Mouse (Mus musculus) CH12.LX (cell line): ENCODE results near the gene Qprt. TPM values are rescaled to one million over a fixed set of nuclear protein-coding genes. Genes with fewer than 3 reads are reported as not detected.

Source experiments
- DNase-seq: peaks from one replicate; pipeline ENCODE4 v3.0.0-alpha.2; 2013; ENCODE audit errors: extremely low read depth
- H3K27ac ChIP-seq: 2 replicates; pipeline ENCODE4 v1.5.1; 2012; ENCODE audit warnings: low read depth, mild to moderate bottlenecking, control low read depth, moderate library complexity; ENCODE audit not compliant: insufficient read depth
- H3K27me3 ChIP-seq: replicated peaks from 2 replicates; pipeline ENCODE3; 2012; ENCODE audit warnings: inconsistent platforms
- H3K36me3 ChIP-seq, 2 experiments: replicated peaks in 1 of 2; 2 replicates each; pipeline versions ENCODE3 to v1.6.1; 2012; ENCODE audit warnings: inconsistent platforms in 1 of 2, low read length in 1 of 2, mild to moderate bottlenecking in 1 of 2, mixed read lengths in 1 of 2, moderate library complexity in 1 of 2; ENCODE audit not compliant: control insufficient read depth in 1 of 2, insufficient read depth in 1 of 2
- H3K4me1 ChIP-seq, 2 experiments: 2 replicates each; pipeline ENCODE4 v1.6.1; 2012; ENCODE audit warnings: inconsistent platforms in 1 of 2, moderate library complexity in 1 of 2; ENCODE audit not compliant: insufficient read depth in 2 of 2, control insufficient read depth in 1 of 2
- H3K4me2 ChIP-seq: 2 replicates; pipeline ENCODE4 v1.6.1; 2012; ENCODE audit warnings: low read depth, mild to moderate bottlenecking, control low read depth; ENCODE audit not compliant: poor library complexity, insufficient read depth, severe bottlenecking
- H3K4me3 ChIP-seq, 3 experiments: fragments of 150-350 bp in 1 of 3; sonication (generic) in 1 of 3; replicated peaks in 1 of 3; 2 replicates each; pipeline versions ENCODE3 to v1.5.1; 2011 to 2012; ENCODE audit warnings: low read depth in 2 of 3, low read length in 2 of 3, mild to moderate bottlenecking in 2 of 3, moderate library complexity in 2 of 3, control low read depth in 1 of 3, improper control_type of control experiment in 1 of 3, inconsistent platforms in 1 of 3, mixed read lengths in 1 of 3; ENCODE audit not compliant: poor library complexity in 1 of 3
- H3K79me2 ChIP-seq: replicated peaks from 2 replicates; pipeline ENCODE4 v1.6.1; 2012; ENCODE audit warnings: mild to moderate bottlenecking, moderate library complexity; ENCODE audit not compliant: control insufficient read depth, poor library complexity, insufficient read depth, severe bottlenecking; ENCODE audit errors: extremely low read depth
- H3K9ac ChIP-seq: 2 replicates; pipeline ENCODE4 v1.6.1; 2012; ENCODE audit warnings: low read depth, mild to moderate bottlenecking, control low read depth, moderate library complexity; ENCODE audit not compliant: insufficient read depth
- H3K9me3 ChIP-seq: replicated peaks from 2 replicates; pipeline ENCODE3; 2012; ENCODE audit warnings: low read length, inconsistent platforms, mixed read lengths
- CHD2 ChIP-seq: IDR thresholded peaks from 2 replicates; pipeline ENCODE4 v1.6.1; 2011; ENCODE audit warnings: low read length, improper control_type of control experiment
- CTCF ChIP-seq, 2 experiments: IDR thresholded peaks in 1 of 2; conservative IDR thresholded peaks in 1 of 2; 2 replicates each; pipeline ENCODE4 v1.5.1; 2011 to 2012; ENCODE audit warnings: low read depth in 2 of 2, low read length in 2 of 2, improper control_type of control experiment in 1 of 2, inconsistent platforms in 1 of 2, mild to moderate bottlenecking in 1 of 2, moderate library complexity in 1 of 2
- ELF1 ChIP-seq: IDR thresholded peaks from 2 replicates; pipeline ENCODE4 v1.6.1; 2014; ENCODE audit warnings: low read depth, mild to moderate bottlenecking, inconsistent platforms, low read length, improper control_type of control experiment
- EP300 ChIP-seq: IDR thresholded peaks from 2 replicates; pipeline ENCODE4 v1.6.1; 2011; ENCODE audit warnings: low read length, improper control_type of control experiment
- GABPA ChIP-seq: IDR thresholded peaks from 2 replicates; pipeline ENCODE4 v1.6.1; 2012; ENCODE audit warnings: low read depth, low read length, improper control_type of control experiment, inconsistent platforms; ENCODE audit not compliant: insufficient replicate concordance
- HCFC1 ChIP-seq: IDR thresholded peaks from 2 replicates; pipeline ENCODE4 v1.6.1; 2012; ENCODE audit warnings: low read depth, mild to moderate bottlenecking, inconsistent platforms, low read length, improper control_type of control experiment
- IRF4 ChIP-seq: IDR thresholded peaks from 2 replicates; pipeline ENCODE4 v1.6.1; 2014; ENCODE audit warnings: low read depth, mild to moderate bottlenecking, inconsistent platforms, low read length, improper control_type of control experiment
- JUND ChIP-seq: conservative IDR thresholded peaks from 2 replicates; pipeline ENCODE4 v1.6.1; 2011; ENCODE audit warnings: low read depth, low read length, improper control_type of control experiment
- KAT2A ChIP-seq: IDR thresholded peaks from 2 replicates; pipeline ENCODE4 v1.6.1; 2012; ENCODE audit warnings: low read length, improper control_type of control experiment, inconsistent platforms; ENCODE audit not compliant: insufficient replicate concordance
- MAFK ChIP-seq: IDR thresholded peaks from 2 replicates; pipeline ENCODE4 v1.6.1; 2011; ENCODE audit warnings: low read length, improper control_type of control experiment; ENCODE audit not compliant: insufficient replicate concordance
- MAZ ChIP-seq: IDR thresholded peaks from 2 replicates; pipeline ENCODE4 v1.6.1; 2012; ENCODE audit warnings: low read depth, mild to moderate bottlenecking, inconsistent platforms, low read length, improper control_type of control experiment, moderate library complexity
- MEF2A ChIP-seq: IDR thresholded peaks from 2 replicates; pipeline ENCODE4 v1.6.1; 2014; ENCODE audit warnings: low read depth, mild to moderate bottlenecking, inconsistent platforms, low read length, improper control_type of control experiment, borderline replicate concordance
- MXI1 ChIP-seq: IDR thresholded peaks from 2 replicates; pipeline ENCODE4 v1.6.1; 2011; ENCODE audit warnings: mild to moderate bottlenecking, low read depth, low read length, improper control_type of control experiment
- MYC ChIP-seq: IDR thresholded peaks from 2 replicates; pipeline ENCODE4 v1.6.1; 2011; ENCODE audit warnings: low read depth, mild to moderate bottlenecking, improper control_type of control experiment, low read length
- NRF1 ChIP-seq: IDR thresholded peaks from 2 replicates; pipeline ENCODE4 v1.6.1; 2014; ENCODE audit warnings: low read depth, mild to moderate bottlenecking, inconsistent platforms, low read length, improper control_type of control experiment, moderate library complexity
- PAX5 ChIP-seq: IDR thresholded peaks from 2 replicates; pipeline ENCODE4 v1.6.1; 2012; ENCODE audit warnings: low read length, inconsistent platforms, mixed read lengths
- POLR2A ChIP-seq: IDR thresholded peaks from 2 replicates; pipeline ENCODE4 v1.6.1; 2011; ENCODE audit warnings: low read depth, mild to moderate bottlenecking, improper control_type of control experiment, low read length
- RAD21 ChIP-seq: IDR thresholded peaks from 2 replicates; pipeline ENCODE4 v1.6.1; 2011; ENCODE audit warnings: low read depth, mild to moderate bottlenecking, low read length, improper control_type of control experiment, moderate library complexity
- RCOR1 ChIP-seq: conservative IDR thresholded peaks from 2 replicates; pipeline ENCODE4 v1.6.1; 2012; ENCODE audit warnings: low read depth, mild to moderate bottlenecking, inconsistent platforms, low read length, improper control_type of control experiment
- SIN3A ChIP-seq: IDR thresholded peaks from 2 replicates; pipeline ENCODE4 v1.6.1; 2012; ENCODE audit warnings: low read length, improper control_type of control experiment, inconsistent platforms
- TBP ChIP-seq: conservative IDR thresholded peaks from 2 replicates; pipeline ENCODE4 v1.6.1; 2011; ENCODE audit warnings: low read depth, low read length, improper control_type of control experiment
- UBTF ChIP-seq: IDR thresholded peaks from 2 replicates; pipeline ENCODE4 v1.6.1; 2012; ENCODE audit warnings: low read depth, mild to moderate bottlenecking, inconsistent platforms, low read length, improper control_type of control experiment, moderate library complexity
- USF1 ChIP-seq: IDR thresholded peaks from 2 replicates; pipeline ENCODE4 v1.6.1; 2014; ENCODE audit warnings: low read depth, mild to moderate bottlenecking, inconsistent platforms, low read length, improper control_type of control experiment
- ZC3H11A ChIP-seq: IDR thresholded peaks from 2 replicates; pipeline ENCODE4 v1.6.1; 2012; ENCODE audit warnings: low read depth, mild to moderate bottlenecking, inconsistent platforms, low read length, improper control_type of control experiment
- ZMIZ1 ChIP-seq: IDR thresholded peaks from 2 replicates; pipeline ENCODE4 v1.6.1; 2012; ENCODE audit warnings: low read depth, mild to moderate bottlenecking, inconsistent platforms, low read length, improper control_type of control experiment
- dilution Hi-C: fragments of 300-500 bp; cut with MboI; formaldehyde crosslinking; loops from 2 replicates; pipeline ENCODE4 v1.14.3; 2020; ENCODE audit warnings: low sequenced_read_pairs; ENCODE audit not compliant: extremely low pct_unique_long_range_greater_than_20kb, extremely low pct_ligation_motif_present
- in situ Hi-C: fragments of 300-500 bp; cut with MboI; formaldehyde crosslinking; loops from 3 replicates; pipeline ENCODE4 v1.14.3; 2019; ENCODE audit warnings: low sequenced_read_pairs, low pct_ligation_motif_present, low pct_unique_long_range_greater_than_20kb, mixed read lengths
- polyA plus RNA-seq: library from polyadenylated mRNA; unstranded; fragments of >175 nt; gene quantifications from 2 replicates; pipeline ENCODE4 v1.2.1, GENCODE M21; 2012; ENCODE audit warnings: low read depth; ENCODE audit not compliant: insufficient read length
- total RNA-seq, 2 experiments: library from RNA; depleted of rRNA; stranded (reverse); fragments of 300-350 nt in 1 of 2; fragments of >200 nt in 1 of 2; gene quantifications; 2 replicates each; pipeline ENCODE4 v1.2.3; 2012 to 2014

Qprt gene
- 0.21 and 0.30 TPM in 2 replicates for total RNA-seq (2012; rRNA removed)
- 0.15 TPM in 1 of 2 replicates, not detected in the other for total RNA-seq (2014; rRNA removed)
- 0.14 TPM in 1 of 2 replicates, not detected in the other for polyA plus RNA-seq

GRCm38 (mm10) chr7:127121911-127122270 is at the start of gene Qprt:
TSS of gene Qprt (minus strand) at chr7:127122226.
- dilution Hi-C loops (no loop called here), in situ Hi-C loops (no loop called here)
- no peak within 1 kb of the TSS for H3K9ac ChIP-seq
- no peaks in the 10 kb centered on the region for H3K27me3 ChIP-seq
- no peaks in the 10 kb centered on the region for H3K36me3 ChIP-seq
- TF ChIP-seq USF1 (no peak), NRF1 (no peak), ZC3H11A (no peak), IRF4 (no peak), KAT2A (no peak), MEF2A (no peak), JUND (no peak), MAZ (no peak), UBTF (no peak), MXI1 (no peak)
- DNase-seq = no peak
- no peak within 1 kb of the TSS for H3K4me2 ChIP-seq
- H3K4me1 ChIP-seq = peaks cover 8 to 37% of the 10 kb centered on the region in 2 experiments; a peak in 3 of 4 replicates
- H3K9me3 ChIP-seq = peaks cover 15% of the 10 kb centered on the region
- no peaks in the 10 kb centered on the region for H3K79me2 ChIP-seq
- no peak within 1 kb of the TSS for H3K4me3 ChIP-seq
- H3K27ac ChIP-seq = no peak within 1 kb of the TSS

- no peak for DNase-seq
- Histone ChIP-seq H3K4me3 (no peak overlapping the region), H3K9me3 (peaks cover 22% of the 10 kb centered on the region), H3K27me3 (no peaks in the 10 kb centered on the region), H3K36me3 (peaks cover 16 to 48% of the 10 kb centered on the region in 2 experiments), H3K79me2 (no peaks in the 10 kb centered on the region), H3K4me2 (peak overlapping the region; percentile 39; the same call in 1 of the 2 replicates), H3K27ac (peak overlapping the region; percentile 100), H3K4me1 (peaks cover 10 to 31% of the 10 kb centered on the region in 2 experiments), H3K9ac (0 out of 2 replicates have a peak overlapping the region, but pooled peaks have one; percentile 37)
- in situ Hi-C loops (no loop called here), dilution Hi-C loops (no loop called here)
- TF ChIP-seq RAD21 (no peak), SIN3A (0 out of 2 replicates have a peak, but pooled peaks have one; percentile 28), PAX5 (no peak), MEF2A (no peak), CHD2 (peak; percentile 1; the same call in 1 of the 2 replicates), ELF1 (peak; percentile 77), TBP (no peak), CTCF (conservative IDR thresholded peaks at IDR 0.05 in 1 of 2, IDR thresholded peaks at IDR 0.05 in 1 of 2; ENCODE audit: low read depth in 2 of 2, low read length in 2 of 2) (no peak), EP300 (no peak), MAFK (no peak), KAT2A (no peak), HCFC1 (no peak), MXI1 (no peak), ZMIZ1 (0 out of 2 replicates have a peak, but pooled peaks have one; percentile 14), GABPA (no peak), POLR2A (no peak), JUND (no peak), RCOR1 (no peak), MYC (no peak)
These were observed 44.5 kb upstream of the Qprt start for GRCm38 (mm10) chr7:127166501-127166900.
